Mouse (Mus musculus) testis, adult 2 months (tissue): ENCODE results near the gene Hectd2.

ENCODE experiments used
- CTCF ChIP-seq: fragments of 200-500 bp; IDR thresholded peaks from 2 replicates; pipeline ENCODE4 v1.5.1; 2012; ENCODE audit warnings: low read depth, mild to moderate bottlenecking, inconsistent platforms, low read length, moderate library complexity; ENCODE audit not compliant: control insufficient read depth, insufficient read depth, insufficient replicate concordance
- POLR2A ChIP-seq: fragments of 200-500 bp; IDR thresholded peaks from 2 replicates; pipeline ENCODE4 v1.6.1; 2012; ENCODE audit warnings: low read depth, mild to moderate bottlenecking, inconsistent platforms, low read length, moderate library complexity; ENCODE audit not compliant: control insufficient read depth

DNA sequence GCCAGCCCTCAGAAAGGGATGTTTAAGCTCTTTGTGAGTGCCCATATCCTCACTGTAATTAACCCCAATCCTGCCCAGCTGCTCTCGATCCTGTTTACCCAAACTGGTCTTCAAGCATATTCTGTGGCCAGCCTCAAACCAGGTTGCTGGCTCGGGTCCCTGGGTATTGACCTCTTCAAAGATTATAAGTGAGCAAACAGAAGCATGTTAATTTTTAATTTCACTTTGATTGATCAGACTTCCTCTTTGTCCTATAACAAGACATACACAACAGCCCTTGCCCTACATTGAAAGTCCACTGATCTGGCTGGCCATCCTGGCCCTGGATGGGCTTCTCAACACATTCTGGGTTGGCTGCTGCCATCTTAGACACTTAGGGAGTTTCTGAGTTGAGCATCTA is 109.5 kb downstream of the Hectd2 start:
- no peak for TF ChIP-seq CTCF
- no peak for TF ChIP-seq POLR2A
